Mouse (Mus musculus): ENCODE results near the gene Gm10490.
A peak's percentile ranks its signal among the peaks of the same experiment; 100 is the strongest.
"Not testable (repeated sequence)": the region's sequence is repeated elsewhere in the genome, so short reads cannot be mapped to it uniquely, and the experiment has no call there.

The Gm10490 gene

GRCm38 (mm10) chrX:7909242-7909641 lies at the start of gene Gm10490:
Gene Gm10490 (plus strand): TSS chrX:7909542.
- DNase-seq (ENCODE audit: low spot score), result not testable (repeated sequence)

DNA sequence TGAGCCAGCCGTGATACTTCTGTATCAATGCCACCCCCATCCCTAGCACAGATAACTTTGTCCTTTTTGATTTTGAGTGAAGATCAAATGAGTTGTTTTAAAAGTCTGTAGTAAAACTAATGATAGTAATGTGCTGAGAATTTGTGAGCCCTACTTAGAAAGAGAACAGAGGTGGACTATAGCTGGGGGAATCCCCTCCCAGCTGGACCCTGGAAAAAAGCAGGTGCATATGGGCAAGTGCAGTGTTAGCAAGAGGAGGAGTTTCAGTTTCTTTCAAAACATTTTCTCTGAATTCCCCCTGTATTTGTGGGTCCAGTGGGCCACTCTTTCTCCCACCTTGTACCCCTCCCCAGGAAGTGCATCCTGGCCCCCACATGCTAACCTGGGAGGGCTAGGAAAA lies 46.2 kb upstream of the Gm10490 start:
- DNase-seq (ENCODE audit: low spot score), result no peak

- DNase-seq (ENCODE audit: low spot score), result no peak
Observed at GRCm38 (mm10) chrX:7864551-7864950, 44.8 kb upstream of the Gm10490 start.

DNA sequence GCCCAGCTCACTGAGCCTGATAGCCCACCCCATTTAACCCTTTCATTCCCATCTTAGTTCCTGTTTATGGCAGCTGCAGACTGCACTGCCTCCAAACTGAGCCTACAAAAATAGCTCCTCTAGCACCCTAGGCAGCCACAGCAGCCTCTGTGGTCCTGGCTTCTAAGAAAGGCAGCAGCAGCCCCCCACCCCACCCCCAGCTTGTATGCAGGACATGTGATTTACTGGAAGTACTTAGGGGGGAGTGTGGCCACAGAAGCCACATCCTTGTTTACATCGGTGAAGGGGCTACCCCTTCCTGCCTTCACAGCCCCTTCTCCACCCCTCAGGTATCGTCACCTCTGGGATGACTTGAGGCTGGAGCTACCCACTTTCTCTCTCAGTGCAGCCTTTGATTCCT lies 44.0 kb upstream of the Gm10490 start:
- no peak for DNase-seq (ENCODE audit: low spot score)

DNA sequence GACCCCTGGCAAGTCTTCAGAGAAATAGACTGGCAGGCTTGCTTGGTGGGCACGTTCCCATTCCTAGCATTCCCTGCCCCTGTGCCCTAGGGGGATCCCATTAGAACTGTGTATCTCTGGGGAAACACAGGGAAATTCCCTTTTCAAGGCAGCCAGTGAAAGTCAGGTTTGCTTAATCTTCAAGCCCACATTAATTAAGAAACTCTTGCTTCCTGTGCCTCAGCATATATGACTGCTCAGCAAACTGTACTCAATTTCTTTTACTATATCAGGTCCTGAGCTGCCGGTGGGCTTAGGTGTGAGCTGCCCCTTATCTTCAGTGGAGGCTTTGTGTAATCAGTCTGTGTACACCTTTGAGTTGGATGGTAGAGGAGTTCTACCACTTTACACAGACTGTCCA lies 43.6 kb upstream of the Gm10490 start:
- DNase-seq (ENCODE audit: low spot score), result no peak

DNA sequence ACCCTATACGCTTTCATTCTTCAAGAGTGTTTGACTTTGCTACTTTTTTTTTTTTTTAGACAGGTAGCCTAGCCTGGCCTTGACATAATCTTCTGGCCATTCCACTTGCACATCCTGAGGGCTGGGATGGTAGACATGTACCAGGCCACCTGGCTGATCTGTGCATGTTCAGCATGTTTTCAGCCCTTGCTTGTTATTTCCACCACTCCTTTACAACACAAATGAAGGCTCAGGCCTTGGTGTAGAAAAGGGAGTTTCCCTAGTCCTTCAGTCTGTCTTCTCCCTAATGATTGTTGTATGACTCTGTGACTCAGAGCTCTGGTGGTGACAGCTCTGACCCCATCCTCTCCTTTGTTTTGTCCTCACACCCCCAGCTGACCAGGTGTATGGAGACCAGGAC lies 42.2 kb upstream of the Gm10490 start:
- DNase-seq (ENCODE audit: low spot score), result no peak

DNA sequence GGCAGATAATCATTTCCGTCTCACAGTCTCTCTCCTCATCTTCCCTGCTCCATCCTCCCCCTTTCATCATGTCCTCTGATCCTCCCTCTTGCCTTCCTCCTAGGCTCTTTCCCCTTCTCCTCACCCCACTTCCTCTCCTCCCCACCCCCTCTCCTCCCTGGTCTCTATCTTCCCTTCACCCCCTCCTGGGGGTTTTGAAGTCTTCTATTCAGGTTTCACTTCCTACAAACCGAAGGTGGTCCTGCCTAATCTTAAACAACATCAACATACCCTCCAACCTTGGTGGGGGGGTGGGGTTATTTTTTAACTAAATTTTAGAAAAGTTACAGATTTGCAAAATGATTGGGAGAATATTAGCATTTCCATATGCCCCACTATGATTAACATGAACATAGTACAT lies 40.8 kb upstream of the Gm10490 start:
- DNase-seq (ENCODE audit: low spot score), result no peak

DNA sequence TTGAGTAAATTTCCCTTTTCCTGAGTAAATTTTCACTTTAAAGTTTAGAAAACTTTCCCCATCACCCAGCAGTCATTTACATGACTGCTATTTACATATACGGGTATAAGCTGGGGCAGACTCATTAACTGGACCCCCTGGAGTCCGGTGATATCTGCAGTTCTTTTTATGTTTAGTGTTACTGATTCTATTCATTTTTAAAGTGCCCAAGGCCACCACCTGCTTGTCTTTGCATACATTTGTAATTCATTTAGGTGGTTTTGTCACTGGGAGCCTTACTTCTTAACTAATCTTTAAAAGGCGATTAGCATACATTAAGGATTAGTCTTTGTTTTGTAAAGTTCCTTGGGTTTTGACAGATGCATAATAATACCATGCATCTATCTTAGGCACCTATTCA lies 39.5 kb upstream of the Gm10490 start:
- DNase-seq (ENCODE audit: low spot score), result no peak

GRCm38 (mm10) chrX:7878007-7878419 lies 31.3 kb upstream of the Gm10490 start, which contains the start of gene Pim2:
Gene Pim2 (plus strand): TSS chrX:7878262.
- no peak for DNase-seq (ENCODE audit: low spot score)

GRCm38 (mm10) chrX:7878495-7878894 lies 30.8 kb upstream of the Gm10490 start:
- DNase-seq (ENCODE audit: low spot score), result no peak

- no peak for DNase-seq (ENCODE audit: low spot score)
Observed at GRCm38 (mm10) chrX:7879819-7880218, 29.5 kb upstream of the Gm10490 start.

DNA sequence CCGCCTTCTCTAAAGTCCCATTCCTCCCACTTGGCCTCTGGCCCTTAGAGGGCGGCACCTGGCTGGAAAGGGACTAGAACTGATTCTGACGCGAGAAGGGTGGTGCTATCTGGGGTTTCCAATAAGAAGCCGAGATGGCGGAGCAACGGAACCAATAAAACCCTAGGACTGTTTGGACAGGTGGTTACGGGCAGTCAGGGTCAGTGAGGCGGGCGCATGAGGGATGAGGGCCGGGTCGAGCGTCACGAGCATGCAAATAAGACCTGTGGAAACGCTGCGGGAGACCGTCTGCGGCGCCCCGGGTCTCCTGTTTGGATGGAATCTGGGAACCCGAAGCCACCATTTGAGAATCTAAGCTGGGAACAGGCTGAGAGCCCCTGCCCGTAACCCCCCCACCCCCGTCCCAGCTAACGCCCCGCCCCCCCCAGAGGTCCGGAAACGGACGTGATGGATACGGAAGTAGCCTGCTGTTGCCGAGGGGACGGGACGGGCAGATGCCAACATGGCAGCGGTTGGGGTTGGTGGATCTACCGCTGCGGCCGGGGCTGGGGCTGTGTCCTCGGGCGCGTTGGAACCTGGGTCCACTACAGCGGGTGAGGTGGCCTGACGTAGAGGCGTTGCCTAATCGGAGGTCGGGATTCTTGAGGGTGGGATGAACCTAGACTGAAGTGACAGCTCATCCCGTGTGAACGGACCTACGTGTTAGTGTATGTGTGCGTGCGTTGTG lies 25.3 kb upstream of the Gm10490 start, which contains the start of gene Slc35a2:
Slc35a2 (plus strand) TSS at position 188 of the 727 bp plus-strand sequence.
- peak; percentile 96 for DNase-seq (ENCODE audit: low spot score)

DNA sequence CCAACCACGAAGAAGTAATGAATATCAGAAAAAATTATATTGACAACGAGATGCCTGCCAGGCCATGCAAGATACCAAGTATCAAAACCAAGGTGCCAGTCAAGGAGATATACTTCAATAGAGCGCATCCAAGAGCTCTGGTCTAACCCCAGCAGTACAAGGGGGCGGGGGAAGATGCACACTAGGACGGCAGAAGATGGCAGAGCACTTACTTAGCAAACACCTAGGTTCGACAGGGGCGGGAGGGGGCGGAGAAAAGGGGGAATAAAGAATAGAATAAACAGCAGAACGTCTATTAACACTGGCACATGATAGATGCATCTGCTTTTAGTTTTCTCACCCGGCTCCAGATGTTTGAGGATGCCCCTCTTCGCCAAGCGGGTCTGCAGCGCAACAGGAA lies 11.1 kb upstream of the Gm10490 start:
- no peak for DNase-seq (ENCODE audit: low spot score)

- peak; percentile 96 for DNase-seq (ENCODE audit: low spot score)
Observed at GRCm38 (mm10) chrX:7898880-7899874, 10.2 kb upstream of the Gm10490 start, which contains the start of the genes Pqbp1 and Timm17b. Gene Pqbp1 (minus strand): TSS chrX:7899269. Gene Timm17b (plus strand): TSS chrX:7899357.

DNA sequence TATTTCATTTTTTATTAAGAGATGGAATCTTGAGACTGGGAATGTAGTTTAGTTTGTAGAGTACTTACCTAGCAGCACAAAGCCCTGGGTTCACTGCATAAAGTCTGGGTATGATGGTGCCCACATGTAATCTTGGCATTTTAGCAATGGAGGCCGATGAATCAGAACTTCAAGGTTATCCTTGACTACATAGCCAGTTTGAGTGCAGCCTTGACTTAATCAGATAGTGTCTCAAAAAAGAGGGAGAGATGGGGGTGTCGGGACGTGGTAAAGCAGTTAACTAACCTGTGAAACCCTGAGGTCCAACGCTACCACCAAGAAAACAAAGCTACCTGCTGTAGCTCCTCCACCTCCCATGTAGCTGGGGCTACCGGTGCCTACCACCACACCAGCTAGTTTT lies 4.9 kb upstream of the Gm10490 start:
- DNase-seq (ENCODE audit: low spot score), result no peak

DNA sequence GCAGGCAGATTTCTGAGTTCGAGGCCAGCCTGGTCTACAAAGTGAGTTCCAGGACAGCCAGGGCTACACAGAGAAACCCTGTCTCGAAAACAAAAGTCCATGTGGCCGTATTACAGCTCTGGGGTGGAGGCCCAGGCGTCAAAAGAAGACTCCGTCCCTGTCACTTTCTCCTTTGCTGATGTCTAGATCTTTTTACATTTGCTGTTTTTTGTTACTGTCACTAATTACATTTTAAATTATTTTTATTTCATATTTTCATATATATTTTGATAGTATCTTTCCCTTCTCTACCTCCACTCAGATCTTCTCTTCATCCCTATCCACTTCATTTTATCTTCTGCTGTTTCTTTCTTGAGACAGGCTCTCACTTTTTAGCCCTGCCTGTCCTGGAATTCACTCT lies 1.6 kb upstream of the Gm10490 start, which contains the start of gene Gm10491:
Gm10491 (minus strand) TSS at position 101 of the 400 bp plus-strand sequence.
- DNase-seq (ENCODE audit: low spot score), result no peak

DNA sequence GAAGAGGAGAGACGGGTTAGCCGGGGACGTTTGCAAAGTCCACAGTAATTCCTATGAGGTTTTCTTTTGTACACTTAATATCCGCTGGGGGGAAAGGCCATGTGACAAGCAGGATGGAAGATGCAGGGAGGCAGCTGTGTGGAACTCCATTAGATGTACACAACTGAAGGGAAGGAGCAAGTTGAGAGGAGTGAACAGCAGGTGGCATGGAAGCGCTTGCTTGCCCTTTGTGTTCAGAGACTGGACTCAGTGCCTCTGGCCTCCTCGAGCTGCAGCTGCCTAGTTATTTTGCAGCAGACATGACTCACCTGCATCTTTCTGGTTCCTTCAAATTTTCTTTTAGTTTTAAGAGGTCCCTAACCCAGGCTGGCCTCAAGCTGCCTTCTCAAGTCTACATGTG lies 1.1 kb downstream of the Gm10490 start:
- DNase-seq (ENCODE audit: low spot score), result peak; percentile 34

DNA sequence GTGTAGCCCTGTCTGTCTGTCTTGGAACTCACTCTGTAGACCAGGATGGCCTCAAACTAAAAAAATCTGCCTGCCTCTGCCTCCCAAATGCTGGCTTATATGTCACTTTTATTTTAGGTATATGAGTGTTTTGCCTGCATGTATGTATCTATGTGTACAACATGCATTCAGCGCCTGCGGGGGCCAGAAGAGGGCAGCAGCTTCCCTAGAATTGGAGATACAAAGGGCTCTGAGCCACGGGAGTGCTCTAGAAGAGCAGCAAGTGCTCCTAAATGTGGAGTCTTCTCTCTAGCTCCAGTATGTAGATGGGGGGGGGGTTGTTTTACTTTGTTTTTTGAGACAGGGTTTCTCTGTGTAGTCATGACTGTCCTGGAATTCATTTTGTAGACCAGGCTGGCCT lies 6.3 kb downstream of the Gm10490 start:
- not testable (repeated sequence) for DNase-seq (ENCODE audit: low spot score)

DNA sequence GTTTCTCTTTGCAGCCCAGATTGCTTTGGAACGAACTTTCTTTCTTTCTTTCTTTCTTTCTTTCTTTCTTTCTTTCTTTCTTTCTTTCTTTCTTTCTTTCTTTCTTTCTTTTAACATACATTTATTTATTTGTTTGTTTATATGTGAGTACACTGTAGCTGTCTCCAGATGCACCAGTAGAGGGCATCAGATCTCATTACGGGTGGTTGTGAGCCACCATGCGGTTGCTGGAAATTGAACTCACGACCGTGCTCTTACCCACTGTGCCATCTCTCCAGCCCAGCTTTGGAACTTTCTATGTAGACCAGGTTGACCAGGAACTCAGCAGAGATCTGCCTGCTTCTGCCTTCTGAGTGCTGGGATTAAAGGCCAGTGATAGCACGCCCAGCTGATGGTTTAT lies 8.6 kb downstream of the Gm10490 start:
- DNase-seq (ENCODE audit: low spot score), result not testable (repeated sequence)

GRCm38 (mm10) chrX:7919601-7920383 lies 10.4 kb downstream of the Gm10490 start, which contains the start of gene Pcsk1n:
Gene Pcsk1n (plus strand): TSS chrX:7919822.
- no peak for DNase-seq (ENCODE audit: low spot score)

GRCm38 (mm10) chrX:7922032-7922431 lies 12.7 kb downstream of the Gm10490 start:
- DNase-seq (ENCODE audit: low spot score), result no peak

- DNase-seq (ENCODE audit: low spot score), result no peak
Observed at GRCm38 (mm10) chrX:7926266-7926665, 16.9 kb downstream of the Gm10490 start.

Measured in adipocyte (in vitro differentiated cells).